Mouse (Mus musculus) retina, embryonic 14.5 days (tissue): ENCODE data around the gene Shisa9.

Experiments
- DNase-seq: peaks from one replicate; pipeline ENCODE4 v3.0.0-alpha.2; 2015; ENCODE audit warnings: low spot score

Gene Shisa9

GRCm38 (mm10) chr16:12309826-12310225 is 325.9 kb downstream of the Shisa9 start:
- DNase-seq: no peak

GRCm38 (mm10) chr16:12315627-12316026 is 331.7 kb downstream of the Shisa9 start:
- no peak for DNase-seq
